Mouse (Mus musculus): ENCODE data around the gene Tecrl.

Gene Tecrl

DNA sequence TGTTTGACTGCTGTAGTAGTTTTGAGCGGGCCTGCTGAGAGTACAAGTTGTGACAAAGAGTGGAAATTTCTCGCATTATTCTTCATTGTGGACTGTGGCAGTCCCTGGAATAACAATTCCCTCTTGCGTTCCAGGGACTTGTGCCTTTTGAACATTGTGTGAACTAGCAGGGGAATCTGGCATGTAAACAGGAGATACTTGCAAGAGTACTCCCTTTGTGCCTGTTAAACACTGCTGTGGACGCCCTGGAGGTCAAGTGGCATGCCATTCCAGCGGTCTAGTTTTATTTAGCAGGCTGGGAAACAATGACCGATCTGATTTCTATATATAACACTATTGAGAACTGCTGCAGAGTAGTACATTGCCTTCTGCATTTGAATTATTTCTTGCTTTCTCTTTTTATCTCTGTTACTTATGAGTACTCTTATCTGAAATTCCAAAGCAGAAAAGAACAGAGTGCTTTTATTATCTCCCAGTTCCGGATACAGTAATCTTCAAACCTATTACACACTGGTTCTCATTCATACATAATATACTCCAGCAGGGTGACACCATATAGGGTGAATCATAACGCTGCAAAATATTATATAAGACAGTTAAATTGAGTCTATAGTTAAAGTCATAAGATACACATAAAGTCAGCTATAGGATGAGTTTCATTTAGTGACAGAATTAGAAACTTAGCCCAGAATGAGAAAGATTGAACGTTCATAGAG lies at the start of gene Tecrl:
Gene Tecrl (minus strand): TSS at position 350 of the 716 bp plus-strand sequence.
- DNase-seq: no peak

DNA sequence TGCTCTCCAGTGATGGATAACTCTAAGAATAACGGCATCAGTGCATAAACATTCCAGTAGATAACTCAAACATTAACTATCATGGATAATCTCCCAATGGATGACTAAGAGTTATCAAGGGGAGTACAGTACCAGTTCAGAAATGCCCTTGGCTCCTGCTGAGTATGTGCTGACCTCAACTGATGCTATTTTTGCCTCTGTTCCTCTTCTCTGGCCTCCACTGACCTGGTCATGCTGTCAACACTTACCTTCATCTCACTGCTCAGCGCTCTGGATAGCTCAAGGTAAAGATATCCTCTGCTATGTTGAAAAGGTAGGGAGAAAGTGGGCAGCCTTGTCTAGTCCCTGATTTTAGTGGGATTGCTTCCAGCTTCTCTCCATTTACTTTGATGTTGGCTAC lies 30.0 kb upstream of the Tecrl start:
- no peak for DNase-seq

DNA sequence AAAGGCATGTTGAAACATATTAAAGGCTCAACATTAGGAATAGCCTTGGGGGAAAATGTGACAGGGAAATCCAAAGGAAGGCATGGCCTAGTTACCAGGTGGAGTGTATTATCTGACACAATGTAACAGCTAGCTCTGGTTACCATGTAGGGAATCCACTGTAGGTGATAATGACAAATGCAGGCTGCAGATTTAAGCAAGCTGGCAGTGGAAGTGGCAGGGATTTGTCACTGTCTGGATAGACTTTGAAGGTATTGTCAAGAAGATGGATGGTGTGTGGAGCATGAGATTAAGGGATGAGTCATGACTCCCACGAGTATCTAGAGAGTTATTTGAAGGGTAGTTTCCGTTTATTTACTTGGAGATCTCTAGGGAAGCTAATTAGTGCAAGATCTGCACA lies 3.4 kb downstream of the Tecrl start:
- no peak for DNase-seq

DNA sequence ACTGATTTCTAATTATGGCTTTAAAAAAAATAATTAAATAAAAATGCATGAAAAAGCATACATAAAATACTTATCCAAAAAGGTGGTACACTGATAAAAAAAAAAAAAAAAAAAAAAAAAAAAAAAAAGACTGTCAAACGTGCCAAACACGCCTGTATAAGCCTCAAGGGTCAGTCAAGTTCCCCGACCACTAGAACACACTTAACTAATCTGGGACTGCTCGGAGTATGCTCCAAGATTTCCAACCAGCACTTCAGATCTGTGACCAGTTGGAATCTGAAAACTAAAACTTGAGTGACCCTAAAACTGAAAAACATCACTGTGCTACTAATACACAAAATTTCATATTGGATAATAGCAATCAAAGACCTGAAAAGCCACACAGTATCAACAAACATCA lies 15.9 kb downstream of the Tecrl start:
- DNase-seq: no peak

DNA sequence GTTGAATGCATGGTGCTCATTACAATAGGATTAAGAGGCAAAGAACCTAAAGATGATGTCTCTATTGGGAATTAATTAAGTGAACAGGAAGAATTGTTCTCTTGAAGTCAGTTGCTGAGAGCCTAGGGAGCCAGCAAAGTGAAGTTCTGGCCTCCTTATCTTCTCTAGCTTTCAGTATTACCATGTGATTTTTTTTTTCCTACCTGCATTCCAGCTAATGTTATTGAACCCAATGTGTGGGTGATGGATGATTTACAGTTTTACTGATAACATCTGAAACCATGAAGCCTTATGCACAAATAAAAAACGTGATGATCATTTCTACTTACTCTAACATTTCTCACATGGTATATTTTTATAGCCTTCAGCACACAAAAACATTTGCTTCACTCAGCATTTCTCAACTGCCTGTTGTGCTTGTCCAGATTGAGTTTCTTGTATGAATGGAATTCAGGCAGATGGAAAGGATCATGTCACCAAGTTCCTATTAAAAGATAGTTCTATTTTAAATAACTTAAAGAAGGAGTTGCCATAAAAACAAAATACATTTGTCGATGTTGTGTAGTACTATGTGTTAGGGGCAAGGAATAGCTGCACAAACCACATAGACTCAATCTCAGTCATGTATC lies 87.7 kb downstream of the Tecrl start:
- DNase-seq: no peak

DNA sequence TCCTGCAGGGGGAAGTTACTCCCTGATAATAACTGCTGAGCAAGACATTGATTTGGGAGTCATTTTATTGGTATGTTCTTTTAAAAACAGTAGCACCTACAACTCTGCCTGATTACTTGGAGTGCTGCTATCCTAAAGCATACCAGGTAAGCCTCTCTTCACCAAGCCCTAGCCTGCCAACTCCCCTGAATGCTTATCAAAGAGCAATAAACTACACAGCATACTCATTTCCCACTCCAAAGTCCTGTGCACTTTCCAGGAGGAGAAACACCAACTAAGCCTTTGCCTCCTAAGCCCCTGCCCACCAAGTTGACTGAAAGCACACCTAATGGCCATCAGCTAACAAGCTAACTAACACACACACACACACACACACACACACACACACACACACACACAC lies 94.9 kb downstream of the Tecrl start:
- no peak for DNase-seq

DNA sequence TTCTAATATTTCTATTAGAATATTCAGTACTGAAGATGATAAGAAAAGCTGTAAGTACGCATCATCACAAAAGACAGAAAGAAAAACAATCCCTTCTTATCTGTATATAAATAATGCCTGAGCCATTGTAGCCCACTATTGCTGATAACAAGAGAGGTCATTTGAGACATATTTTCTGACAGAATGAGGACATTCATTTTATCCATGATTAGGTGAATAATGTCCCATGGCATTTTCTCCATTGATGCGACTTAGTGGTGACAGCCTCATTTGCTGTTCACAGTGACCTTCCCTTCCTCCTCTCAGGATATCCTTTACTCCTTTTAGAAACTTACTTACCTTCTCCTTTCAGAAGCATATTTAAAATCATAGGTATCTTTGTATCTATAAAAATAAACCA lies 100.9 kb downstream of the Tecrl start:
- no peak for DNase-seq

DNA sequence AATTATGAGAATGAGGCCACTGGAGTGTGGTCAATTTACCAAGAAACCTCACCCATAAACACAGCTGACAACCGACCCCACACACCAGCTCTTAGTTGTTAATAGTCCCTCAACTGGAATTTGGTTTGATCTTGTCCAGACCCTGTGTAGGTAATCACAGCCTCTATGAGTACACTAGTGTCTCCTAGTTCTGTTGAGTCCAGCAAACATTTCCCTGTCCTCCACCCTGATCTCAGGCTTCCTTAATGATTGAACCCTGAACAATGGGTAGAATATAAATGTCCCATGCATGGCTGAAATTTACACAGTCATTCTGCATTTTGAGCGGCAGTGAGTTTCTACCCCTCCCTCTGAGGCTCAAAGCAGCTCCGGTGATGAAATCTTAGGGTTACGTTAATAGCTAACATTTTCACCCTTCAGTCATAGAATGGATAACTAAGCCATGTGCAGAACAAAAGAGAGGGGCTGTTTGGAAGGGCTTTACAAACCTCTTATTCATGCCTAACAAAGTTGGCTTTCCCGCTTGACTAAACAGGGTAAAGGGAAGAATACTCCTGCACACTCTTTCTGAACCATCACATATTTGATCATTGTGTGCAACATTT lies 116.0 kb downstream of the Tecrl start:
- no peak for DNase-seq
